Mouse (Mus musculus): ENCODE measurements around the gene Olfr935. TPM values are rescaled to one million over a fixed set of nuclear protein-coding genes. Genes with fewer than 3 reads are reported as not detected.

Olfr935 gene
- not detected for polyA plus RNA-seq (2017; shearing (Covaris generic))

GRCm38 (mm10) chr9:38999583-38999982 lies at the start of gene Olfr935:
Gene Olfr935, minus strand, starts transcription at chr9:38999683.

DNA sequence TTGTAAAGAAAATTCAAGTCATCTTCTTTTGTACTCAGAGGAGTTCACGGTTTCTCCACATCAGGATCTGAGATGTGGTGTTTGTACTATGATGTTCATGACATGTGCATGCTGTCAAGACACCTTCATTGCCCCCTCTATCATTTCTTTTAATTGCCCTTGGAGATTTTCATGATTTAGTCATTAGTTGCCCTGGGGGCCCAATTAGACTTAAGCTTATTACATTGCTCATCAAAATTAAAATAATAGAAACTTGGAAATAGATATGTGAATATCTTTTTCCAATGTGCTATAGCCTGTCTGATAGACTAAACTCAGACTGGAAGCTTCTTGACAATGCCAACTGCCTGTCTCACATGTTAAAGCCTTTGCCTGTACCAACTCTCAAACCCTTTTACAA lies 23.8 kb upstream of the Olfr935 start, which contains the start of gene Olfr146:
Gene Olfr146 (minus strand): TSS at position 101 of the 400 bp plus-strand sequence.

GRCm38 (mm10) chr9:38988215-38988614 lies 11.3 kb downstream of the Olfr935 start, which contains the start of gene Olfr934:
Gene Olfr934, minus strand, starts transcription at chr9:38988315.

GRCm38 (mm10) chr9:38972013-38972412 lies 27.5 kb downstream of the Olfr935 start, which contains the start of gene Olfr933:
Gene Olfr933, plus strand, starts transcription at chr9:38972313.

Other genes with a start within 250 kb of the Olfr935 start
- under 1 TPM in 1 of 2 experiments, not detected in 1; 0.10 TPM for gene Olfr920, start 247.4 kb downstream of the Olfr935 start, polyA plus RNA-seq (2017; shearing (Covaris generic))
- under 1 TPM; 0.06 to 0.09 TPM for gene Olfr921, start 226.6 kb downstream of the Olfr935 start, polyA plus RNA-seq (2017; shearing (Covaris generic))
- gene Olfr922, start 185.1 kb downstream of the Olfr935 start, polyA plus RNA-seq (2017; shearing (Covaris generic)): not detected
- gene Olfr923, start 173.1 kb downstream of the Olfr935 start, polyA plus RNA-seq (2017; shearing (Covaris generic)): under 1 TPM in 1 of 2 experiments, not detected in 1; 0.10 TPM
- gene Olfr924, start 155.2 kb downstream of the Olfr935 start, polyA plus RNA-seq (2017; shearing (Covaris generic)): under 1 TPM in 1 of 2 experiments, not detected in 1; 0.15 TPM
- not detected for gene Olfr26, start 144.6 kb downstream of the Olfr935 start, polyA plus RNA-seq (2017; shearing (Covaris generic))
- not detected for gene Olfr926, start 122.6 kb downstream of the Olfr935 start, polyA plus RNA-seq (2017; shearing (Covaris generic))
- gene Olfr930, start 69.9 kb downstream of the Olfr935 start, polyA plus RNA-seq (2017; shearing (Covaris generic)): not detected
- under 1 TPM in 1 of 2 experiments, not detected in 1; 0.05 TPM for gene Olfr933, start 27.4 kb downstream of the Olfr935 start, polyA plus RNA-seq (2017; shearing (Covaris generic))
- gene Olfr934, start 11.4 kb downstream of the Olfr935 start, polyA plus RNA-seq (2017; shearing (Covaris generic)): not detected
- gene Olfr146, start 23.7 kb upstream of the Olfr935 start, polyA plus RNA-seq (2017; shearing (Covaris generic)): under 1 TPM in 1 of 2 experiments, not detected in 1; 0.31 TPM
- not detected for gene Olfr937, start 65.3 kb upstream of the Olfr935 start, polyA plus RNA-seq (2017; shearing (Covaris generic))
- not detected for gene Olfr938, start 79.2 kb upstream of the Olfr935 start, polyA plus RNA-seq (2017; shearing (Covaris generic))
- under 1 TPM in 1 of 2 experiments, not detected in 1; 0.37 TPM for gene Olfr27, start 128.4 kb upstream of the Olfr935 start, polyA plus RNA-seq (2017; shearing (Covaris generic))
- gene Olfr943, start 166.6 kb upstream of the Olfr935 start, polyA plus RNA-seq (2017; shearing (Covaris generic)): under 1 TPM in 1 of 2 experiments, not detected in 1; 0.09 TPM
- gene Olfr944, start 202.2 kb upstream of the Olfr935 start, polyA plus RNA-seq (2017; shearing (Covaris generic)): not detected

Measured in activated CD4-positive, CD25-positive, alpha-beta regulatory T cell (primary cell).